Mouse (Mus musculus): ENCODE measurements around the gene Gm20388. TPM values are rescaled to one million over a fixed set of nuclear protein-coding genes. Genes with fewer than 3 reads are reported as not detected.
"Not testable (repeated sequence)": the region's sequence is repeated elsewhere in the genome, so short reads cannot be mapped to it uniquely, and the experiment has no call there.

Gene Gm20388
- total RNA-seq, 2 experiments from 2014 or later = 2.4 to 2.6 TPM

DNA sequence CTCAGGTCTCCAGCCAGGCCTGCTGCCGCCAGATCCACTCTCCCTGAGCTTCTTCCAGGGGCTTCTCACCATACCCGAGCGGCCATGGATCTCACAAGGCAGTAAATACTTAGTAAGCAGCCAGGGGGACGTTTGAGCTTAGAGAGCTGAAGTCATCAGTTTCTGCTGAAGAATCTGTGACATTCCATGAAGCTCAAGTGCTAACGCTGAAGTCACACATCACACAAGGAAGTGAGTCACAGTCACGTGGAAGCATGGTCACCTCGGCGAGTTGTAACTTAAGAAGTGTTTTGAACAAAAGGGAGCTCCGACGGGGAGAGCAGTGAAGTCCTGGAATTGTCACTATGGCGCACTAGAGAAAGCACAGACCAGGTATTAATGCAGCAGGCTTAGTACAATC lies 4239.4 kb downstream of the Gm20388 start:
- Histone ChIP-seq H3K27ac (no peak overlapping the region), H3K4me3 (no peak overlapping the region)
- no peak for DNase-seq (ENCODE audit: extremely low spot score in 1 of 2, low spot score in 2 of 2)
- intact Hi-C loops (cut with DNase I) = no loop called here
- no peak for TF ChIP-seq CTCF (IDR thresholded peaks at IDR 0.05)

DNA sequence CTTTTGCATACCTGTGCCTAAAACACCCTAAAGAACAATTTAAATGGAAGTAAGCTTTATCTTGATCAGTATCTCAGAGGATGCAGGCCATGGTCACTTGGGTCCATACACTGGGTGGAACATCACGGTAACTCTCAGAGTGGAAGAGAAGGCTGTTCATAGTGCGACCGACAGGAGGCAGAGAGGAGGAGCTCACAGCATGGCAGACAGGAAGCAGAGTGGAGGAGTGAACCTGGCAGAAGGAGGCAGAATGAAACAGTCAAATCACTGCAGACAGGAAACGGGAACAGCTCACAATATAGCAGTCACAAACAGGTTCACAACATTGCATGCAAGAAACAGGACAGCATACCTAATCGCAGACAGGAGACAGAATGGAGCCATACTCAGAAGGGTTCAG lies 4239.9 kb downstream of the Gm20388 start:
- no peak for DNase-seq (ENCODE audit: extremely low spot score in 1 of 2, low spot score in 2 of 2)
- intact Hi-C loops (cut with DNase I) = no loop called here
- TF ChIP-seq CTCF (IDR thresholded peaks at IDR 0.05) = no peak; the same call in 1 of the 2 replicates
- no peak overlapping the region for H3K27ac ChIP-seq
- no peak overlapping the region for H3K4me3 ChIP-seq

DNA sequence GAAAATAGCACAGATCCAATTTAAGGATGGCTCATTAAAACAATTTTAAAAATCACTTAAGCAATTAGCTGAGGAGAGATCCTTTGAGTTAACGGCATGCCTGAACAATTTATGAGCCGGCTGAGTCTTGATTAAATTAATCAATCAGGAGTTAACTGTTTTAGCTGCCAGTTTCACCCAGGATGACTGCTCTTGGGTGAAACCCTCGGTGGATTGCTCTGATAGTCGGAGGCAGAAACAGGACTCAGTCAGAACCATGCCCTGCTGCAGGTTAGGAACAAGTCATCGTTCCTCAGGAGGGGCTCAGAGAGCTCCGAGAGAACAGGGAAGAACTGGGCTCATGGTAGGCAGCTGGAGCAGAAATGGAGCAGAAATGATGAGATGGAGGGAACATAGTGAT lies 4241.2 kb downstream of the Gm20388 start:
- H3K4me3 ChIP-seq = no peak overlapping the region
- no peak overlapping the region for H3K27ac ChIP-seq
- intact Hi-C loops (cut with DNase I) = no loop called here

DNA sequence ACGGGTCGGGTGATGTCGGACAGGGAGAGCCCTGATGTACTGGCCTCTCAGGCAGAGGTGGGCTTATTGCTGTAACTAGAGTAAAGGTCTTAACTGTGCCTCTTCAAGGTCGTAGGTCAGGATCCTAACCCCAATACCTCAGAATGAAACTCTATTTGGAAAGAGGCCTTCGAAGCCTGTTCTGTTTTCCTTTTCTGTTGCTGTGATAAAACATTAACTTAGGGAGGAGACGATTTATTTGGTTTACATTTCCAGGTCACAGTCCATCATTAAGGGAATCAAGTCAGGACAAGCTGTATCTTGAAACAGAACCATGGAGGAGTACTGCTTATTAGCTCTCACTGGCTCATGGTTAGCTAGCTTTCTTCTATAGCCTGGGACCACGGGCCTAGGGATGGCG lies 4242.1 kb downstream of the Gm20388 start:
- TF ChIP-seq CTCF (IDR thresholded peaks at IDR 0.05) = no peak
- no peak for DNase-seq (ENCODE audit: extremely low spot score in 1 of 2, low spot score in 2 of 2)
- intact Hi-C loops (cut with DNase I) = no loop called here
- H3K4me3 ChIP-seq = no peak overlapping the region
- H3K27ac ChIP-seq = no peak overlapping the region

More for the DNA sequence above, 4241.2 kb downstream of the Gm20388 start:
- no peak for DNase-seq (ENCODE audit: extremely low spot score in 1 of 2, low spot score in 2 of 2)
- no peak for TF ChIP-seq CTCF (IDR thresholded peaks at IDR 0.05)

DNA sequence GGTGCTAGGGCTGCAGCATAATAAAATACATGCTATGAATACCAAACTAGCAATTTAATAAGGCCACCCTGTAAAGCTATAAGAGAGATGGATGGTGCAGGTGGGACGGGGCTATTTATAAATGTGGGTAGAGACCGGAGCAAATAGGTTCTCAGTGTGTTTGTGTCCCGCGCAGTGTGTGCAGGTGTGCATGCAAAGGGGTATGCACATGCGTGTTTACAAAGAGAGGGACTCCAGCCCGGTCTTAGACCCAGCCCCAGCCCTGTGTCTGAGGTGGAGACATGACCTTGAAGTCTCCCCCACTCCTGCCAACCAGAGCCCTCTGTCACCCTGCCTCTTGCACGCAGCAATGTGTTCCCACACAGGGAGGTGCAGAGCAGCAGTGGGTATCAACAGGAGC lies 4245.7 kb downstream of the Gm20388 start:
- H3K27ac ChIP-seq = no peak overlapping the region
- intact Hi-C loops (cut with DNase I) = no loop called here
- TF ChIP-seq CTCF (IDR thresholded peaks at IDR 0.05) = no peak
- no peak for DNase-seq (ENCODE audit: extremely low spot score in 1 of 2, low spot score in 2 of 2)
- H3K4me3 ChIP-seq = no peak overlapping the region

DNA sequence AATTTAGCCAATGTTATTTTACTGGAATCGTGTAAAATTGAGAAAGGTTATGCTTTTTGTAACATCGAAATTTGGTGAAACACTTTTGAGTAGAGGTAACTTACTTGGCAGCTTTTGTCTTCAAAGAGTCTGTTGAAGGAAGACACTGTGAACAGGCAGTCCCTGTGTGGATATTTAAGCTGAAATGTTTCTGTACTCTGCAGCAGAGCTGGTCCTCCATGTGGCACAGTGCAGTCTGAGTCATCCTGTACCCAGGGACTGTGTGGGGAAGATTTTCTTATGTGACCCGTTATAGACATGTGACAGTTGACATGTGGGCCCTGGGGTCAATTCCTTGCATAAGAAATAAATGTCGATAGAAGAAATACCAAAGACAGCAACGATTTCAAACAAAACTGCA lies 4251.0 kb downstream of the Gm20388 start:
- Histone ChIP-seq H3K4me3 (no peak overlapping the region), H3K27ac (no peak overlapping the region)
- no peak for DNase-seq (ENCODE audit: extremely low spot score in 1 of 2, low spot score in 2 of 2)
- no peak for TF ChIP-seq CTCF (IDR thresholded peaks at IDR 0.05)
- intact Hi-C loops (cut with DNase I) = no loop called here

DNA sequence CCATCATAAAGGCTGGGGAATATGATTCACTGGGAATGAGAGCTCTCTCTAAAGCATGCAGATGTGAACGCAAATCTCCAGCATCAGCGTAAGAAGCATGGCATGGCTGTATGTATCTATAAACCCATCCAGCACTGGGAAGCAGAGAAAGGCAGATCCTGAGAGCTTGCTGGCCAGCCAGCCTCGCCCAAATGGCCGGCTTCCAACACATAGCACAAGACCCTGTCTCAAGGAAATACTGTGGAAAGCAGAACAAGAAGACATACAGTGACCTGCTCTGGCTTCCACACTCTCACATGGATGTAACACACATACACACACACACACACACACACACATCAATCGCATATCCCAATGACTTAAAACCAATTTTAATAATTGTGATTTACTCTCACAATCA lies 4252.6 kb downstream of the Gm20388 start:
- intact Hi-C loops (cut with DNase I) = no loop called here
- no peak overlapping the region for H3K4me3 ChIP-seq
- no peak for TF ChIP-seq CTCF (IDR thresholded peaks at IDR 0.05)
- no peak overlapping the region for H3K27ac ChIP-seq
- no peak for DNase-seq (ENCODE audit: extremely low spot score in 1 of 2, low spot score in 2 of 2)

DNA sequence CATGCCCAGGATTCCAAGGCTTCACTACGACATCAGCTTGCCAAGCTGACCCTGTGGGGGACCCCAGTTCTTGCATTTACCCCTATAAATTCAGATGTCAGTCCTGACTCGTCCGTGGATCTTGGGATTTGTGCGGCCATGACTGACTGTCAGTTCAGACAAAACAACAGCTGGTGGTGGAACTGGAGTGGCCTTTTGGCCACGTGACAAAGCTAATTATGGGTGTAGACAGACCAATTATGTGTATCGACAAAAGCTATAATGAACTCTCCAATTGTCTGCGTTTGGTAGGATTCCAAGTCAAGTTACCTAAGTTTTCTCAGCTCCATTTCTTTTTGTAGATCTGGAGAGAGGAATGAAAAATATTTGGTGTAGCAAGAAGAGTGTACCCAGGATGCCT lies 4259.1 kb downstream of the Gm20388 start:
- no peak overlapping the region for H3K27ac ChIP-seq
- no peak for TF ChIP-seq CTCF (IDR thresholded peaks at IDR 0.05)
- H3K4me3 ChIP-seq = no peak overlapping the region
- DNase-seq (ENCODE audit: extremely low spot score in 1 of 2, low spot score in 2 of 2) = no peak
- intact Hi-C loops (cut with DNase I) = no loop called here

DNA sequence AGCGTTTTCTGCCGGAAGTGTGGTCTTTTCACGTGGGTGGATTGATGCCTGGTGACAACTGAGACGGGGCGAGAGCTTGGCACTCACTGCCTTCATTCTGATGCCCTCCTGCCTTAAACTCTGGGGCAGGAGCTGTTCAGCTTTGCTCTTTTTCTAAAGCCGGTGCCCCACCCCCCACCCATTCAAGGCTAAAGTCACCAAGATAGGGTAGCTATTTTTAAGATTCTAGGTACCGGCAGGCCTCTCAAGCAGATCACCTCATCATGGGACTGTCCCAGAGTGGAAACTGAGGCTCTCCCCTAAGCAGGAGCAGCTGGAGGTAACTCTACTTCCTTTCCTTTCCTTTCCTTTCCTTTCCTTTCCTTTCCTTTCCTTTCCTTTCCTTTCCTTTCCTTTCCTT lies 4260.0 kb downstream of the Gm20388 start:
- TF ChIP-seq CTCF (IDR thresholded peaks at IDR 0.05) = no peak
- Histone ChIP-seq H3K4me3 (no peak overlapping the region), H3K27ac (no peak overlapping the region)
- DNase-seq (ENCODE audit: extremely low spot score in 1 of 2, low spot score in 2 of 2) = no peak
- intact Hi-C loops (cut with DNase I) = no loop called here

DNA sequence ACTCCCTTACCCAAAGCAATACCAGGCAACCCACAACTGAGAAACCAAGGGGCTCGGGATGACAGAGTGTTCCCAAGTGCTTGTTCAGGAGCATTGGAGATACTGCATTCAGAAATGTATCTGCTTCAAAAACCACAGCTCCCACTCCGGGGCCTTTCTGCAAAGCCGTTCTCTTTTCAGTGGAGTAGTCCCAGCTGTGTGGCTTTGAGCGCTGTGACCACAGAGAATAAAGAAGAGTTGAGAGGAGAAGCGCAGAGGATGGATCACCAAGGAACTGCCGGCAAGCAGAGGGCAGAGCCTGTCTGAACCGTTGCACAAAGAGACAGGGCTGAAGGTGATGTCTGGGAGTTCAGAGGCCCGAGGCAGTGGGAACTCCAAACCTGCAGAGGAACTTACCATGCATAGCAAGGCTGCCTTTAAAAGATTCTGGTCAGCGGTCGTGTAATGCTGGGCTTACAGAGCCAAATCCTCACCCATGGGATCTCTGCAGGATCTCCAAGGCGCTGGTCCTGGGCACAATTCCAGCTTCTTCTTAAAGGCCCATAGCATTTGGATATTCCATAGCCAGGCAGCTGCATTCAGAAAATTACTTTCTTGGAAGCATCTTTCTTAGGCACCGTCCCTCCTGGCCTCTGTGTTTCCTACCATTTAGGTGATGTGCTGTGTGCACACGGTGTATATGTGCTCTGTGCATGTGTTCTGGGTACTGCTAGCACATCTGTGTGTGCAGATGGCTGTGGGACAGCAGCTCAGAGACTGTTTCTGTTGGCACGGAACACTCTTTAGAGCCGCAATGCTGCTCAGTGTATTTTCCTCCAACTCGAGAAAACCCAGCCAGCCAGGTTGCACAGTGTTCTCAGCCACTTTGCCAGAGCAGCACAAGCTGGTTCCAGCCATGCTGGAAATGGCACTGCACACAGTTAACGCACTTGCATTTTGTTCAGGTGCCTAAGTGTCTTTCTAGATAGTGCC lies 4261.2 kb downstream of the Gm20388 start:
- Histone ChIP-seq H3K27ac (no peak overlapping the region), H3K4me3 (no peak overlapping the region)
- DNase-seq (ENCODE audit: extremely low spot score in 1 of 2, low spot score in 2 of 2) = no peak
- TF ChIP-seq CTCF (IDR thresholded peaks at IDR 0.05) = no peak
- intact Hi-C loops (cut with DNase I) = no loop called here

DNA sequence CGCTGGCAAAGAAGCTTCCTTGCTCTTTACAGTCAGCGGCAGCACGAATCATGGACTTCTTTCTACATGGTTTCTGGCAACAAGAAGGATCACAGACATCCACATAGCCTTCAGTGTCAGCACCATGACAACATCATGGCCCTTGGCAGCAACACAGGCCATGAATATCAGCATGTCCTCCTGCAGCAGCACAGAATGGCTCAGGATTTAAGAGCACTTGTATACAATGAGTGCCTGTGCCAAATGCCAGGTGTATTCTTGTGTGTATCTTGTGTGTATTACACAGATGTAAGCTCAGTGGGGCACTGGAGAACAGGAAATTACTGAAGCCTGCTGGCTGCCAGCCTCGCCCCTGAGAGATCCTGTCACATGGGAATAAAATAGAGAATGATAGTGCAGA lies 4263.0 kb downstream of the Gm20388 start:
- no peak overlapping the region for H3K4me3 ChIP-seq
- H3K27ac ChIP-seq = no peak overlapping the region
- no peak for TF ChIP-seq CTCF (IDR thresholded peaks at IDR 0.05)
- DNase-seq (ENCODE audit: extremely low spot score in 1 of 2, low spot score in 2 of 2) = no peak
- intact Hi-C loops (cut with DNase I) = no loop called here

DNA sequence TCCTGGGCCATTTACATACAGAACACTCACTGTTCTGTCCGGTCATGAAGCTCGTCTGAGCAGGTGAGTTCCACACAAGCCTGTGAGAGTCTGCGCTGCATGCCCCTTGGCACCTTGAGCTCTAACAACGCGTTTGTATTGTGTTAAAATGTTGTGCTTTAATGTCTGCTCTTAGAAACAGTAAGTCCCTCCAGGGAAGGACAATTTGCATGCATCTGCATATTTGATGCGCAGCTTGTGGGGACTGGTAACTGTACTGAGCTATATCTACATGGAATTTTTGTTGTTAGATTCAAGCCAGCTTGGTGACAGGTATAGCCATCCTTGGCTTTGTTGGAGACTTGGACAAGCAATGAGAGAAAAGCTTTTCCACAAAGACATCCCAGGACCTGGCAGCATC lies 4265.5 kb downstream of the Gm20388 start:
- no peak overlapping the region for H3K27ac ChIP-seq
- TF ChIP-seq CTCF (IDR thresholded peaks at IDR 0.05) = no peak
- H3K4me3 ChIP-seq = no peak overlapping the region
- DNase-seq (ENCODE audit: extremely low spot score in 1 of 2, low spot score in 2 of 2) = no peak
- intact Hi-C loops (cut with DNase I) = no loop called here

DNA sequence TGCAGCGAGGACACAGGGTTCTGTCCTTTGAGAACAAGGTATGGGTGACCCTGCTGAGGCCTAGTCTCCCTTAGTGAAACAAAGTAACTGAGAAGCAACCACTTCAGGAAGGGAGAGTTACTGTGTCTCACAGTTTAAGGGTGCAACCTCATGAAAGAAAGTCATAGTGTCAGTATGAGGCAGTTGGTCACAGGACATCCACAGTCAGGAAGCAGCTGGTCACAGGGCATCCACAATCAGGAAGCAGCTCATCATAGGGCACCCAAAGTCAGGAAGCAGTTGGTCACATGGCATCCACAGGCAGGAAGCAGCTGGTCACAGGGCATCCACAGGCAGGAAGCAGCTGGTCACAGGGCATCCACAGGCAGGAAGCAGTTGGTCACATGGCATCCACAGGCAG lies 4266.5 kb downstream of the Gm20388 start:
- H3K4me3 ChIP-seq; H3K27ac ChIP-seq; DNase-seq (ENCODE audit: extremely low spot score in 1 of 2, low spot score in 2 of 2); intact Hi-C loops (cut with DNase I): not testable (repeated sequence)
